Mouse (Mus musculus): ENCODE results near the gene Cux1.

The Cux1 gene

DNA sequence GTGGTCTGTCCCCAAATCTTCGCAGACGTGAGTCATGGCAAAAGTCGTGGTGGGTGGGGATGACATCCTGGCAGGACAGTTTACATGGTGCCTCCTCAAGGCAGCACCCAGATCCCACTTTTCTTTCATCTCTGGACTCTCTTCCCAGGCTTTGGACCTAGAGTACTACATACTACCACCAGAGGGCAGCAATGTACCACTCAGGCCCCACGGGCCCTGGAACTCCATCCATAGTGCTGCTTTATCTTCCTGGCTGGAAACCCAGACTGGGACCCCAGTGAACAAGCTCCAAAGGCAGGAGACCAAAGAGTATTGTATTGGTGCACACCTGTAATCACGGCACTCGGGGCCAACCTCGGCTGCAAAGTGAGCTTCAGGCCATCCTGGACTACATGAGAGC is 365.5 kb downstream of the Cux1 start:
- peak in 1 of 2 experiments; percentile 56 for DNase-seq (ENCODE audit: low spot score in 2 of 2)

DNA sequence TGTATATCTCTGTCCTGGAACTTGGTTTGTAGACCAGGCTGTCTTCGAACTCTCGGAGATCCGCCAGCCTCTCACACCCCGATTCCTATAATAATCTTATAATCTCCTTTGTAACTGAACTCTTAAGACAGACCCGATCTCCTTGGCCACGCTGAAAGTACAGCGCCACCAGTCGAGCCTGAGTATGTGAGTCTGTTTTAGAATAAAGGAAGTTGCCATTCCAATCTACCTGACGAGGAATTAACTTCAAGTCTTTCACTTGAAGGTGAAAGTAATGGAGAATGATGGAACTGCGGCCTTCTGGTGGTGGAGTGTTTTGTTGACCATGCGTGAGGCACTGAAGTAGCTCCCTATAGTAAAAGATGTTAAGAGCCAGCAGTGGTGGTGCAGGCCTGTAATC is 367.8 kb downstream of the Cux1 start:
- DNase-seq (ENCODE audit: low spot score in 2 of 2), result no peak

GRCm38 (mm10) chr5:136198474-136199391 is 368.6 kb downstream of the Cux1 start, which contains the start of gene Prkrip1:
Gene Prkrip1 (minus strand): TSS chr5:136198963.
- DNase-seq (ENCODE audit: low spot score in 2 of 2), result peak; percentile 90 to 92

All from urinary bladder, postnatal 4 days (tissue).